Mouse (Mus musculus): ENCODE data around the gene Pou4f1. TPM values are rescaled to one million over a fixed set of nuclear protein-coding genes. Genes with fewer than 3 reads are reported as not detected.
A peak's percentile ranks its signal among the peaks of the same experiment; 100 is the strongest.
"Not testable (repeated sequence)": the region's sequence is repeated elsewhere in the genome, so short reads cannot be mapped to it uniquely, and the experiment has no call there.

Pou4f1 gene
- 1.0 and 1.3 TPM in 2 replicates for polyA plus RNA-seq (2015; fragmentation: Nextera tagmentation; extraction: Ambion mirVana)

DNA sequence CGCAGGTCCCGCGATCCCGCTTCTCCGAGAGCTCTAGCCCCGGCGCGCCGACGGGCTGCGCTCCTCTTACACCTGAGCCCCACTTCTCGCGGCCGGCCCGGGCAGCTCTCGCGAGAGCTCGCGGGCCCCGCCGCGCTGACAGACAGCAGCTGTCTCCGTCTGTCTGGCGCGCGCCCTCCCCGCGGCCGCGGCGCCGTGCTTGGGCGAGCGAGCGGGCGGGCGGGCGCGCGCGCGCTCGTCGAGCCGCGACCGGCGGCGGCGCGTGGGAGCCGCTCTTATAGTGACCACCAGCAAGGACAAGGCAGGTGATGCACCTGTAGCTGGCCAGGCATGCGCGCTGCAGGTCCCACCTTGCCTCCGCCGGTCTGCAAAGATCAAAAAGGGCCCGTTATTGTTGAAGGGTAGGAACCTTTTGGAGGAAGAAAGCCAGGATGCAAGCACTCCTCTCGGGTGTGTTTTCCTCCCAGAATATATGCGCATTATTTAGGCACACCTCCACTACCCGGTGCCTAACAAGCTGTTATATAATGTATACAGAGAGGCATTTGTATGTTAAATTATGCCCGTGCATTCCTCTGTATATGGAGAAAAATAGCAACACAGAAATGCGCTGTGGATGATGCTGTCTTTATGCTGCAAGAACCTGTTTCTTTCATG, at the start of gene Pou4f1:
Pou4f1 (minus strand) TSS at position 34 of the 657 bp plus-strand sequence.
- peak; percentile 80 for DNase-seq (ENCODE audit: low spot score)

DNA sequence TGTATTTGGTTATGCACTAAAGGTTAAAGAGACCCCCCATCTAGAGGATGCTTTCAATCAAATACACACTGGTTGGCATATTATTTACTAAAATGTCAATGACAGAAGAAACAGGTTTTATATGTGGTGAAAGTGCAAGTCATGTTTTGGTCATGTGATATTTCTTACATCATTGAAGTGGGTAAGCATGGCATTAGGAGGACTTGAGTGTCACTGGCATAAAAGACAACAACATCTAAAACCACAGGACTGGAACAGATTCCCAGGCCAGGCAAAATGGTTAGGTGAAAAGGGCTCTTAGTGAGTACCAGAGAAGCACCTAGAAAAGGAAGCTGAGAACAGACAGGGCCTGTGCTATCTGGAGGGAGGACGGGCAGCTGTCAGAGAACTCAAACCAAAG, 43.9 kb upstream of the Pou4f1 start:
- DNase-seq (ENCODE audit: low spot score) = no peak

DNA sequence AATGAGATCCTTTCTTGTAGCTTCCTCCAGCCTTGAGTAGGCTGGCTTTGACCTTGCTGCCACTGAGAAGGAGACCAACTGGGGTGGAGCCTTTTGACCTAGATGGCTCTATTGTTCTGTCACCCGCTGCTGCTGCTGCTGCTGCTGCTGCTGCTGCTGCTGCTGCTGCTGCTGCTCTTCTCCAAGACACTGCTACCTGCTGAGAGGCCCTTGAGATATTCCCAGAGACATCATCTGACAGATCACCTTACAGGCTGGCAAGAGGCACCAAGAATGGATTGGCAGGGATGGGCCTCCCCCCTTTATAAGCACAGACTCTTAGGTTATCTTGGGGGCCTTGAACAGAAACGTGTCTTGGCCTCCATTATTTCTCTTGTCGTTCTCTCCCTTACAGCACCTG, 35.0 kb upstream of the Pou4f1 start:
- DNase-seq (ENCODE audit: low spot score) = not testable (repeated sequence)

DNA sequence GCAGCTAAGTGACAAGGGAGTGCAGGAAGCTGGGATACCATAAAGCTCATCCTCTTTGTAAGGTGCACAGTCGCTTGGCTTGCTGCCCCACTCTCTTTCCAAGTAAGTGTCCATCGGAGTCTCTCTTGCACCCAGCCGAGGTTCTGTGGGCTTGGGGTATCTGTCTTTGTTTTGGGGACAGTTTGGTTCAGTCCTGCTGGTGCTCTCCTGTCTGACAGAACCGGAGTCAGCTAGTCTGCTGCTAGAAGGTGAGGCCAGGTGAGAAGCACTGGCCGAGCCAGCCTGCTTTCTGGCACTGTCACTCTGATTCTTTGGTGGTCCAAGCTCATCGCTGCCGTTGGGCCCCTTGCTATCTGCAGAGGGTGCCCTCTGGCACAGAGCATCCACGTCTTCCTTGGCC, 12.0 kb upstream of the Pou4f1 start:
- no peak for DNase-seq (ENCODE audit: low spot score)

DNA sequence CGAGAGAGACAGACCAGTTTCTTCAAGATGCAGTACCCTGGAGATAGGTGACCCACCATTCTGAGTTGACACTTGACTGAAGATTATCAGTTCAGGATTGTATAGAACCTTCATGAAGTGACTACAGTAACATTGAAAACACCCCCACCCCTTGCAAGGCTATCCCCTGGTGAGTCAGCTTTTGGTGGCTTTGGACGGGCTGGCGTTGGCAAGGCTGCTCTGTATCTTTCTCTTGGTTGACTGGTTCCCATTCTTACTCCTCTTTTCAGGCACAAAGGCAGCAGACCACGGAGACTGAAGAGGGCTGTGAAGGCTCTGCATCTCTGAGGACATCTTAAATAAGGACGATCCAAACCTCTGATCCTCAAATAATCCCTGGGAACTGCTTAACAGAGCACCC, 10.8 kb upstream of the Pou4f1 start:
- no peak for DNase-seq (ENCODE audit: low spot score)

DNA sequence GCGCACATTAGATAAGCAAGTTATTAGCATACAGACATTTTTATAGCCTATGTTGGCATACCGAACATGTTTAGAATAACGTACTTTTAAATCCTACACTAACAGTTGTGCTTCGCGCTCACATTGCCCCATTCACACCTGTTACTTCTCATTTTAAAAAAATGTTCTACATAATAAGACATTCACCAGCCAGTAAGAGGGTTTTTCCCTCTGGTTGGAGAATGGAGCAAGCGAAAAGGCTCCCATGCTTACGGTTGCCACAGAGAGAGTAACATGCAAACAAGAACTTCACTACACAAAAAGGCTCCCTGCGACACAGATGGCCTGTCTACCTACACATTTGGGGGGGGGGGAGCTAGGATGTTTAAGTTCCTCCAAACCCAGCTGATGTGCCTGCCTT, 9.8 kb upstream of the Pou4f1 start:
- no peak for DNase-seq (ENCODE audit: low spot score)

DNA sequence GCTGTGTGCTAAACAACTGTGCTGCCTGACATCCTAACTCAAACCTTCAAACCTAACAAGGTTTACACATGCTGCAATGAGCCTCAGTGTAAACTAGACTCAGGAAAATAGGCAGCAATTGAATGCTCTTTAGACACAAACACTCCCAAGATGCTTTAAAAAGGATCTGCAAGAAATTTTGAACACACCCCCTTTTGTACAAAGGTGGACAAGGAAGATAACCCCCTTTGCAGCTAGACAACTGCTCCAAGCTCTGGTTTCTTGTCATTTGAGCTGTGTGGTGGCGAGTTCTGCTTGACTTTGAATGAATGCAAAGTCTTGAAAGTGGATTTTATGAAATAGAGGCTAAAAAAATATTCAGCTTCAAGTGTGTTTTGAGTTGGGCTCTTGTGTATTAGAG, 7.6 kb upstream of the Pou4f1 start:
- no peak for DNase-seq (ENCODE audit: low spot score)

DNA sequence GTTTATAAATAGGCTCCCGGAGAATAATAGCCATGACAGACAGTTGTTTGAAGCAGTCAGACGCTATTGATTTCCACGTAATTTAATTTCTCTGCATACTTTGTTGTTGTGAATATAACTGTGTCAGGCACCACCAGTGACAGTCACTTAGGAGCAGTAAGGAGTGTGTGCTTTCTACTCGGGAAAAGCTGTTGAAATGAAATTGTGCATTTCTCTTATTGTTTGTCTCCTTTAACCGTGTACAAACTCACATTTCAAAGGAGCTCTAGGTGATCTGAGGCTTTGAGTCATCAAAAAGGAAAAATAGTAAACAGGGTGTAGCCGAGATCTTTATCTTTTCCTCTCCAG, 798 bp upstream of the Pou4f1 start:
- no peak for DNase-seq (ENCODE audit: low spot score)

DNA sequence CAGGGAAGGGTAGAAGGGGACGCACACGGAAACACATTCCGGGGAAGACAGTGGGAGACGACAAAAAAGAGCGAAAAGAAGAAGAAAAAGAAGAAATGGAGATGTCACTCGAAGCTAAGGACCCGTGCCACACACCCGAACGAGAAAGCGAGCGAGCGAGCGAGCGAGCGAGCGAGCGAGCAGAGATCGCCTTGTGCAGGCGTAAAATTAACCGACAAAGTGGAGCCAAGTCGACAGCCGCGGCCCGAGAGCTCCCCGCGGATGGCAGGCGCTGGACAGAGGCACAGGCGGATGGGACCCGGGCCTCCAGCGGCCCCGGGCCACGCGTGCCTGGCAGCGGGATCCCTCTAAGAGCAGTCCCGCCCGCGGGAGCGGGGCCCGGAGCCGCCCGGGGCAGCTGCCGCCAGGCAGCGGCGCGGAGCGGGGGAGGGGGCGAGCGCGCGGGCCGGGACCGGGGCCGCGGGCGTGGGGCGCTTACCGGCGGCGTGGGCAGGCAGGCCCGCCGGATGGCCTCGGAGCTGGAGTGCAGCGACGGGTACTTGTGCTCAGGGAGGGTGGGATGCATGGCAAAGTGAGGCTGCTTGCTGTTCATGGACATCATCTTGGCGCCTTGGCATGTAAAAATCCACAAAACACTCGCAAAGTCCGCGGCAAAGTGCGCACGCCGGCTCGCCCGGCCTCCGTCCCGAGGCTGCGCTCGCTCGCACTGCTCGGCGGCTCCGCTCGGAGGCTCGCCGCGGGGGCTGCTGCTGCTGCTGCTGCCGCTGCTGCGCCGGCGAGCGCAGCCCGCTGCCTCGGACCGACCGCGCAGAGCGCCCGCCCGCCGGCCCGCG, 450 bp downstream of the Pou4f1 start:
- DNase-seq (ENCODE audit: low spot score) = no peak

DNA sequence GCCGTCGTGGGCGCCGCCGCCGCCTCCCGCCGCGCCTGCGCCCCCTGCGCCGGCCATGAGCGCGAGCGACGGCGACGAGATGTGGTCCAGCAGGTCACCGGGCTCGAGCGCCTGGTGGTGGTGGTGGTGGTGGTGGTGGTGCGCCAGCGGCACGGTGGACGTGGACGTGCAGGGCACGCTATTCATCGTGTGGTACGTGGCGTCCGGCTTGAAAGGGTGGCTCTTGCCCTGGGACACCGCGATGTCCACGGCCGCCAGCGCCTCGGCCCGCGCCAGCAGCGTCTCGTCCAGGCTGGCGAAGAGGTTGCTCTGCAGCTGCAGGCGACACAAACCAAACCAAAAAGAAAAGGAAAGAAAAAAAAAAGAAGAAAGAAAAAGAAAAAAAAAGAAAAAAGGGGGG, 1.2 kb downstream of the Pou4f1 start:
- DNase-seq (ENCODE audit: low spot score) = no peak

DNA sequence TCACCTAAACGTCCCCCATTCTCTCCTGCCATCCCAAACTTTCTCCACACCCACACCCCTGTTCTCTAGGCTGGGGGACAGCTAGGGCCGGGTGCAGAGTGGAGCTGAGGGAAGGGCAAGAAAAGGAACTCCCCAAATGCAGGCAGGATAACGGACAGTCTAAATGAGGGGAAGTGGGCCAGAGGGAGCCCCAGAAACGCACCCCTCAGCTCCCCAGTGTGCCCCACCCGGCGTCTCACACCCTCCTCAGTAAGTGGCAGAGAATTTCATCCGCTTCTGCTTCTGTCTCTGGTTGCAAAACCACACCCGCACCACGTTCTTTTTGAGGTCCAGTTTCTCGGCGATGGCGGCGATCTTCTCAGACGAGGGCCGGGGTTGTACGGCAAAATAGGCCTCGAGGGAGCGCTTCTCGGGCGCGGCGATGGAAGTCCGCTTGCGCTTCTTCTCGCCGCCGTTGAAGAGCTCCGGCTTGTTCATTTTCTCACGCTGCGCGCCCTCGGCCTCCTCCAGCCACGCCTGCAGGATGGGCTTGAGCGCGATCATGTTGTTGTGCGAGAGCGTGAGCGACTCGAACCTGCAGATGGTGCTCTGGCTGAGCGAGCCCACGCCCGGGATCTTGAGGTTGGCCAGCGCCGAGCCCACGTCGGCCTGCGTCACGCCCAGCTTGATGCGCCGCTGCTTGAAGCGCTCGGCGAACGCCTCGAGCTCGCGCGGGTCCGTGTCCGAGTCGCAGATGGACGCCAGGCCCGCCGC, 2.1 kb downstream of the Pou4f1 start:
- no peak for DNase-seq (ENCODE audit: low spot score)

DNA sequence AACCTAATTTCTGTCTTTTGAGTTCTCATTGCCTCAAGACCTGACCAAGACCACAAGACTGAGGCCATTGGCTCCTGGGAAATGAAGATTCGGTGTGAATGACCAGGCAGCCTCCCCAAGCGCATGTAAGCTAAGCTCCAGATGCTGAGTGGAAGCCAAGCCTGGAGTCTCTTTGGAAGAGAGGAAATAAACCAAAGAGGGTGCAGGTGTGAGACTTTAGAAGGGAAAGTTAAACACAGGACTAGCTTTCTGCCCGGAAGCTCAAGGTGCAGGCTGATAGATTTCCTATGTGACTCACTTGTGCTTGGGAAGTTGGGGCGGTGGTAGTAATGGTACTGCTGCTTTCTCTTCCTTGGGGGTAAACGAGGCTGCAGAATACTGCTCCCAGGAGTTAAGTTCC, 3.0 kb downstream of the Pou4f1 start:
- no peak for DNase-seq (ENCODE audit: low spot score)

DNA sequence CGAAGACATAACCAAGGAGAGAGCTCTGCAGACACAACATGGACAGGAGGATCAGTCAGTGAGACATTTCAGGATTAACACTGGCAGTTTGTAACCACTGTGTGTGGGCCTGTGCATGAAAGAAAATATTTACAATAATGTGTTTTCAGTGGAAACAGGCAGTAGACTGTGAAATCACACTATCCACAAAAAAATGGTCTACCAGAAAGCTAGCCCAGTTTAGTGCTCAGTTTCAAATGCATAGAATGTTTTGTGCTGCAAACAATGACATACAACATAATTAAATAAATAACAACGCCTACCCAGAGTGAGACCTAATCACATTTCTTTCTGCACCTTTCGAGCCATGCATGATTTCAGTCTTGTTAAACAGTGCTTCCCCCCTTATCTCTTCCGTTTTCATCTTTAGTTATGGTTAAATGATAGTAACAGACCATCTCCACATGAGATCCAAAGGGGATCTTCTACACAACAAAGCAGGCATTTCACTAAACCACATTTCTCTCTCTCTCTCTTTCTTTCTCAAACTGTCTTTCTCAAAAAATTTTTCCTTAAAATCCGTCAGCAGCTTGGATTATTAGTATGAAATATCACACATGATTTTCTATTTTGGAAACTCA, 4.1 kb downstream of the Pou4f1 start:
- DNase-seq (ENCODE audit: low spot score) = no peak

DNA sequence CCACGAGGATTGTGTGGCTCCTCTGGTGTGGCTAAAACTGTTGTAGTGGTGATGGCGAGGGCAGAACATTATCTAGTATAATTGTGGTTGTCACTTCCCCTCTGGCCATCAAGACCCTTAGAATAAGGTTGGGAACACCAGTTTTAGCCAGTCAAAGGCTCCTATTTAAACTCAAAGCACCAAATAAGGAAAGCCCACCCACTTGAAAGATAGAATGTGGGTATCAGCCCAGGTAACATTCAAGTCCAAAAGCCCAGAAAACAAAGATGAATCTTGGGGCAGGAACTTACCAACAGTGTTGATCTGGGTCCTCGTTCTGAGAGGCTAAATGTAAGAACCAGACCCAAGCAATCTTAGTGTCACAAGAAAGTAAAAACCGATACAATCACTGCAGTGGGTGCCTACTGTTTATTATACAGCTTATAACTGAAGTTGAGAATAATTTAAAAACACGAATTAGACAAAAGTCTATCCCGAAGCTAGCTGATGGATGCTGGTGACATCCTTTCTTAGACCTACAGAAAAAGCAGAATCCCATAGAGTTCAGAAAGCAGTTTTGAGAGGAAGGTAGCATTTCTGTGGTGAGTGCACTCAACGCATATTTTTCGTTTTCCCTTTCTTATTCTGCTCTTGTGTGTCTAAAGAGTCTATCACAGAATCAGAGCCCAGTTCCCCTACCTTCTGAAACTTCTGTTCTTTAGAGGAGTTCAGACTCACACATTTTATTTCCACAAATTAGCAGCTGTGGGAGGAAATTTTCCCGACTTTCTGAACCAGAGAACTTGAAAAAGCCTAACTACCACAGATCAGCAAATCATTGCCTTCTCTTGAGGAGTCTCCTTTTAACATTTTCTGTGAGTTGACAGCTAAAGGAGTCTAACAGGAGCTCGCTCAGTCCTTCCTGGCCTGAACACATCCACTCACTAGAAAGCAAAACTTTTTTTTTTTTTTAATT, 6.2 kb downstream of the Pou4f1 start:
- DNase-seq (ENCODE audit: low spot score) = no peak

DNA sequence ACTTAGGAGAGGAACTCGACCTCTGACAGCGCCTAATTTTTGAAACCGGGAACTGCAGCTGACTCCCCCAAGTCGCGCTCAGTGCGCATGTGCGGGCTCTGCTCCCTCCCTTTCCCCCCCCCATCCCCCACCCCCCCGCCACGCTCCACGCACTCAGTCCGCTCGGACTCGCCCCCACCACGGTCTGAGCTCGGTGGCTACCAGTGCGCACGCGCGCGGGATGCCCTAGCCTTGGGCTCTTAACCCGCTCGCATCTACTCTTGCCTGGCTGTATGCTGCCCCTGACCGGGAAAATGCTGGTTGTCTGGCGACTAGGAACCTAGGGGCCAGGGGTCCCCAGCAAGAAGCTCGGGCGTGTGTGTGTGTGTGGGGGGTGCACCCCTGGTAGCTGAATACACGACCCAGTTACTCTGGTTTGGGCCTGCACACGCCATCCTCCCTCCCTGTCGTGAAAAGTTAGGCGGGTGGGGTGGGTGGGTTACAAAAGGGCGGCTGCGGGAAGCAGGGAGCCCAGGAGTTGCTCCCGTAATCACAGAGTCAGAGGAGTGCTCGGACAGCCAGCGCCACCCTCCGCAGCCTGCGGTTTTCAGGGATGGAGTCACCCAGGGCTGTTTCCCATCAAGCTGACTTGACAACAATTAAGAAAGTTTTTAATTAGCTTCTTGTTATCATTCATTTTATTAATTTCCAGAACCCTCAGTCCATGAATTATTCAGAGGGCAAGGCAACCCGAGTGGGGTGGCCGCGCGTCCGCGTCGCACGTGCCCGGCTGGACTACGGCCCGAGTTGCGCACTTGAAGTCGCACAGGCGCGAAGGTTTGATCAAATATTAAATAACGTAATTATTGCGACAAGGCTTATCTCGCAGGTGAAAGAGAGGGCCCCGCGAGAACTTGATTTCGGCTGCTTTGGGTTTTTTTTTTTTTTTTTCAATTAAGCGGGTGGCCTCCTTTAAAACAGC, 7.2 kb downstream of the Pou4f1 start:
- DNase-seq (ENCODE audit: low spot score) = no peak

DNA sequence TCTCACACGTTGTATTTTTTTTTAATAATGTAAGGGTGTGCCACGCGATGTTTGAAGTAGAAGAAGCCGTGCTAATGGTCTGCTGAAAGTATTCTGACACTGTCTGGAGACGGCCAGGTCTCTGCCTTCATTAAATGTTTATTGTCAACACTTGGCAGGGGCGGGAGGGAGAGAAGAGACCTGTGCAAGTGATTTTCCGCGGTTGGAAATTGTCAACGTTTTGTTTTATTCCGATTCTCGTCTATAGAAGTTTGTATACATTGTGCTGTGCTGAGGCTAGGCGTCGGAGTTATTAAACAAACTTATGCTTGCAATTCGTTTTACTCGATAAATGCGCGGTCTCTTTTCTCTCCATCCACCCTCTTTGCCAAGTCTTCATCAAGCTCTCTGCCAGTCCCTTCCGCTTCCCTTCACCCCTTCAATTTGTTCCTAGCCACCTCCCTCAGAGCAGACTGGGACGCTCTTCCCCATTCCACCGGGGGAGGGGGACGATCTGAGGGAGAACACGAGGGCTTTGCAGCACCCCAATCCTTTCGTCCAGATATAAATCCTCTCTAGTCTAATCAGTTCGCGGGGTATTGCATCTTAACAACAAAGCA, 8.2 kb downstream of the Pou4f1 start:
- DNase-seq (ENCODE audit: low spot score) = no peak

DNA sequence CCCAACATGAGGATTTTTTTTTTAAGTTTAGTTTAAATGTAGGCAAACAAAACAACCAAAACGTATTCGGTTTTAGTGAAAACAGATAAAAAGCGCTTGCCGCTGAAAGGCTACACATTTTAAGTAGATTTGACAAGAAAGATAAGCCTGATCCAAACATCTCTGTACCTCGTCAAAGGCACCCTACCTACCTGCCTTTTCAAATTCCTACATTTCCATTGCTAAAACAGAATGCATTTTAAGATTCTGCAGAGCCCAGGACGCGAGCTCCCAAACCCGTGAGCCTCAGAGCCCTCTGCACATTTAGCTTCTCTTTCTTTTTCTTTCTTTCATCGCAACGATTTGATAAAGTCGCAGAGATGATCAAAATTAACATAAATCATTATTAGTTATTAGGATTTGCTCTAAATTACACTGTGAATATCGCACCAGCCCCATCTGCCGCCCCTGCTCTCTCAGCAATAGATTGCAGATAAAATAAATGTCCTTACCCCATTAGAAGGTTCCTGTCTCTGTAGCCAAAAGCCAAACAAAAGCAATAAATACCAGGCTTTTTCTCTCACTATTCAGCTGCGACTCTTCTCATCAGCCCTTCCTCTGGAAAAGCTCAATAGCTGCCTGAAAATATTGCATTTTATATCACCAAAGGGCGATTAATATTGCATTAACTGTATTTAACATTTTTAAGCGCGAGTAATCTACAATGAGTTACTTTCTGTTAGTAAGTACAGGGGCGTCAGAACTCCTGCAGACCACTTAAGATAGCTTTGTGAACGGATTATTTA, 8.9 kb downstream of the Pou4f1 start:
- no peak for DNase-seq (ENCODE audit: low spot score)
